Mouse (Mus musculus) limb, embryonic 11.5 days (tissue): ENCODE measurements around the gene Lrrc26. TPM values are rescaled to one million over a fixed set of nuclear protein-coding genes. Genes with fewer than 3 reads are reported as not detected.

Experiments used
- ATAC-seq: fragments of 200-750 bp; cut with Nextera tagmentation; 2 replicates; pipeline ENCODE4 v1.8.0; 2017; ENCODE audit warnings: low read depth; ENCODE audit not compliant: insufficient number of reproducible peaks, low FRiP score, low TSS enrichment
- DNase-seq: peaks from one replicate; pipeline ENCODE4 v3.0.0-alpha.2; 2015; ENCODE audit warnings: low spot score
- H3K27ac ChIP-seq: fragments of 300-500 bp; sonication (generic); replicated peaks from 2 replicates; pipeline ENCODE4 v1.5.1; 2014; ENCODE audit warnings: low read depth, mild to moderate bottlenecking, low read length
- H3K27me3 ChIP-seq: fragments of 300-500 bp; sonication (generic); 2 replicates; pipeline ENCODE4 v1.6.1; 2014; ENCODE audit warnings: mild to moderate bottlenecking, low read length, mixed read lengths; ENCODE audit not compliant: control insufficient read depth, insufficient read depth
- H3K36me3 ChIP-seq: fragments of 300-500 bp; sonication (generic); 2 replicates; pipeline ENCODE4 v1.6.1; 2014; ENCODE audit warnings: mild to moderate bottlenecking, low read length, moderate library complexity, mixed read lengths; ENCODE audit not compliant: control insufficient read depth, insufficient read depth
- H3K4me1 ChIP-seq: fragments of 300-500 bp; sonication (generic); 2 replicates; pipeline ENCODE4 v1.6.1; 2014; ENCODE audit warnings: low read length, mixed read lengths; ENCODE audit not compliant: control insufficient read depth, insufficient read depth
- H3K4me2 ChIP-seq: fragments of 300-500 bp; sonication (generic); 2 replicates; pipeline ENCODE4 v1.6.1; 2014; ENCODE audit warnings: low read depth, mild to moderate bottlenecking, moderate library complexity; ENCODE audit not compliant: severe bottlenecking
- H3K4me3 ChIP-seq: fragments of 300-500 bp; sonication (generic); 2 replicates; pipeline ENCODE4 v1.5.1; 2014; ENCODE audit warnings: low read depth, low read length
- H3K9ac ChIP-seq: fragments of 300-500 bp; sonication (generic); 2 replicates; pipeline ENCODE4 v1.6.1; 2014; ENCODE audit warnings: mild to moderate bottlenecking, low read length
- H3K9me3 ChIP-seq: fragments of 300-500 bp; sonication (generic); 2 replicates; pipeline ENCODE4 v1.6.1; 2016; ENCODE audit warnings: low read length; ENCODE audit not compliant: control insufficient read depth
- WGBS: fragments of 180-500 bp; shearing (Covaris S2); extraction: QIAGEN DNeasy Blood & Tissue Kit; methylation state at CpG from one replicate; pipeline ENCODE4 v1.1.7; 2014; 5-methylcytosine and 5-hydroxymethylcytosine counted together
- polyA plus RNA-seq: library from polyadenylated mRNA; unstranded; fragments of >200 nt; fragmentation: Nextera tagmentation; extraction: Ambion mirVana; gene quantifications from 2 replicates; pipeline ENCODE4 v1.2.1, GENCODE M21; 2014

Lrrc26 gene
- polyA plus RNA-seq, 1 experiment from 2014 or later = not detected

DNA sequence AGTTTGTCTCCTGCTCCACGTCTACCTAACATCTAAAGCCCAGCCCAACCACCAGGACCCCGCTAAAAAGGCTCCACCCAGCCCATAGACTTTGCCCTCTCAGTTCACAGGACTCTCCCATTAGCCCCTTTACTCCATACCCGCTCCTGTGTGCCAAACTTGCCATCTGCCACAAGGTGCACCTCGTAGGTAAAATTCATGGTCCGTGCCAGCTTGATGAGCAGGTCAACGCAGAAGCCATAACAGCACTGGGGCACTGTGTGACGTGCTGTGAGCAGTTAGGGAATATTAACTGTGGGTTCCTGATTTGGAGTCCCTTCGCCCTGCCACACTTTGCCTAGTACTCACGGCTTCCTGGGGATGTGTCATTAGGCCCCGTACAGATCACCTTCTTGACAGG, 8.3 kb downstream of the Lrrc26 start:
- no peak overlapping the region for H3K9ac ChIP-seq
- no peak for DNase-seq
- H3K9me3 ChIP-seq = no peaks in the 10 kb centered on the region
- ATAC-seq = no peak
- 86% methylated on average over 10 of the region's 10 CpGs for WGBS
- no peaks in the 10 kb centered on the region for H3K4me1 ChIP-seq
- H3K27ac ChIP-seq = no peak overlapping the region
- peaks cover 5% of the 10 kb centered on the region; the same call in 1 of the 2 replicates for H3K27me3 ChIP-seq
- H3K36me3 ChIP-seq = no peaks in the 10 kb centered on the region
- H3K4me2 ChIP-seq = no peak overlapping the region
- H3K4me3 ChIP-seq = no peak overlapping the region

DNA sequence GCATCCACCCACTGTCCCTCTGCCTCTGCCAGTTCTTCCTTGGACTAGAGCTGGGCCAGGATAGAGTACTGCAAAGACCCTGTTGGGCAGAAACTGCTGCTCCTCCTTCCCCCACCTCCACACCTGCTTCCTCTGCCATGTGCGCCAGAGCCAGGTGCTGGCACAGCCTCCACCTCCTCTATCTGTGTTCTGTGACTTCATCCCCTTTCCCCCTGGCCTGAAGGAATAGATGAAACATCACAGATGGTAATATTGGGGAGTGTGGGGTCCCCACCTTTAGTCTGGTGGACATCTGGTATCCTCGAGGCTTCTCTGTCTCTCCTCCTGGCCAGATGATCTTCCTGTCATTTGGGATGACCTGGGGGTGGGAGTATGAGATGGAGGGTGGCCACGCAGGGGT, 13.7 kb downstream of the Lrrc26 start:
- Histone ChIP-seq H3K27ac (no peak overlapping the region), H3K4me3 (no peak overlapping the region), H3K4me1 (no peaks in the 10 kb centered on the region), H3K27me3 (peaks cover 9% of the 10 kb centered on the region), H3K9me3 (no peaks in the 10 kb centered on the region), H3K36me3 (no peaks in the 10 kb centered on the region), H3K9ac (no peak overlapping the region), H3K4me2 (no peak overlapping the region)
- ATAC-seq (no peak), DNase-seq (no peak)
- 78% methylated on average over 3 of the region's 3 CpGs for WGBS

DNA sequence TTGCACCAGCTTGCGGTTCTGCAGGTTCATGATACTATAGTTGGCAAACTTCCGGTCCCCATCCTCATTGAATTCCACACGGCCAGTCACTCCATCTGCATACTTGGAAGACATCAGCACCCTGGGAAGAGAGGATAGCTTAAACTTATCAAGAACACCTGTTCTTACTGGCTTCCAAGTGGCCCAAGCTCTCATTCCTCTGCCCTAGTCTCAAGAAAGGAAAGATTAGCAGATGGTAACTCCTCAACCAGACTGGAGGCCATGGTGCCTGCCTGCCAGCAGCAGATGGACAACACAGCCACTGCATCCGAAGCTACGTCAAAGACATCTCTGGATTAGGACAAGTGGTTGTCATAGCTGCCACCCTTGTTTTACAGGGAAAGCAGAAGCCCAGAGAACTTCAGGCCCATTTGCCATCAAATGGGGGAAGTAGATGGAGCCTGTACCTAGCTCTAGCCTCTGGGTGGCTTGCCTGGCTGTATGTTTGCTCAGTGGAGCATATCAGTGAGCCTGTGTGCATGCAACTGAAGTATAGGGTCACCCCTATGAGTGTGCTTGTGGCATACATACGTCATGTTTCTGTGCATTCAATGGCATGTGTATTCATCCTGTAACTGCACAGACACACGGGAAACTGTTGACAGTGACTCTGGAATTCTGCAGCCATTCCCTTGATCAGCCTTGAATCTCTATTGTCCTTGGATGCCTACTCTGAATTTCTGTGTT, 14.4 kb downstream of the Lrrc26 start:
- DNase-seq = no peak
- peaks cover 9% of the 10 kb centered on the region for H3K27me3 ChIP-seq
- 0 out of 2 replicates have a peak overlapping the region, but pooled peaks have one; percentile 32 for H3K4me3 ChIP-seq
- no peak overlapping the region for H3K27ac ChIP-seq
- no peak for ATAC-seq
- 75% methylated on average over 7 of the region's 7 CpGs for WGBS
- no peaks in the 10 kb centered on the region for H3K4me1 ChIP-seq
- no peaks in the 10 kb centered on the region for H3K9me3 ChIP-seq
- H3K36me3 ChIP-seq = no peaks in the 10 kb centered on the region
- H3K9ac ChIP-seq = no peak overlapping the region
- H3K4me2 ChIP-seq = no peak overlapping the region; the same call in 1 of the 2 replicates

DNA sequence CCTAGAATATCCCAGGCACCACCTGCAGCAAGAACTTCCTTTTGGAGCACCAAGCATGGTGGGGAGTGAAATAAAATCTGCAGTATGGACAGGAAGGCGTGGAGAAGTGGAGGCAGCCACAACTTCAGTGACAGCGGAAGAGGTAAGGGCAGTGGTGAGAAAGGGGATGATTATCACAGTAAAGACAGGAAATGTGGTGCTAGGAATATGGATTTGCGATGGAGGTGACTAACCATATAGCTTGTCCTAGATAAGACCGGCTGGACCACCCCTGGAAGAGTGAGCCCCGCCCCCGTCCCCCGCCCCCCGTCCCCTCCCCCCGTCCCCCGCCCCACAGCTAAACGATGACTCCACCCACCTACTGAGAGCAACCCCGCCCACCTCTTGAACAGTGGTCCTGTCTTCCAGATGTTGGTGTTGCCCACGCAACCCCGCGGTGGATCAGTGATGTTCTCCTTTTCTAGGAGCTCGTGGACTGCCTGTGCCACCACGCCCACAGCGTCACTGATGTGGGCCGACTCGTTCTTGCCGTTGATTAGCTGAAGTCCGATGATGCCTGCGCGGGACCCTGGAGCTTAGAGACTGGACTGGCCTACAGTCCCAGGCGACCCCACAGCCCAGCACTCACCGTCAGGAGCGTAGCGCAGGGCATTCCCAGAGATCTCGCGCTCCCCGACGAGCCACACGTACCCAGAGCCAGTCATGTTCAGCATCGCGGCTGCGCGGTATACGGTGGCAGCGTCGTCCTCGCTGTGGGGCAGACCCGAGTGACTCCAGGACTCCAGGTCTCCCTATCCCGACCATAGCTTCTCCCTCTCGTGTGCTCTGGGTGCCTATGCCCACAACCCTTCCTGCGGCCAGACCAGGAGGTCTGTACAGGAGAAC, 15.2 kb downstream of the Lrrc26 start:
- peak; percentile 71 for DNase-seq
- Histone ChIP-seq H3K4me2 (peak overlapping the region; percentile 80), H3K4me3 (peak overlapping the region; percentile 32), H3K4me1 (no peaks in the 10 kb centered on the region), H3K9ac (peak overlapping the region; percentile 47; the same call in 1 of the 2 replicates), H3K9me3 (no peaks in the 10 kb centered on the region), H3K36me3 (no peaks in the 10 kb centered on the region), H3K27ac (no peak overlapping the region), H3K27me3 (peaks cover 11% of the 10 kb centered on the region)
- WGBS = 3% methylated on average over 41 of the region's 45 CpGs
- ATAC-seq = peak; percentile 65; the same call in 1 of the 2 replicates

DNA sequence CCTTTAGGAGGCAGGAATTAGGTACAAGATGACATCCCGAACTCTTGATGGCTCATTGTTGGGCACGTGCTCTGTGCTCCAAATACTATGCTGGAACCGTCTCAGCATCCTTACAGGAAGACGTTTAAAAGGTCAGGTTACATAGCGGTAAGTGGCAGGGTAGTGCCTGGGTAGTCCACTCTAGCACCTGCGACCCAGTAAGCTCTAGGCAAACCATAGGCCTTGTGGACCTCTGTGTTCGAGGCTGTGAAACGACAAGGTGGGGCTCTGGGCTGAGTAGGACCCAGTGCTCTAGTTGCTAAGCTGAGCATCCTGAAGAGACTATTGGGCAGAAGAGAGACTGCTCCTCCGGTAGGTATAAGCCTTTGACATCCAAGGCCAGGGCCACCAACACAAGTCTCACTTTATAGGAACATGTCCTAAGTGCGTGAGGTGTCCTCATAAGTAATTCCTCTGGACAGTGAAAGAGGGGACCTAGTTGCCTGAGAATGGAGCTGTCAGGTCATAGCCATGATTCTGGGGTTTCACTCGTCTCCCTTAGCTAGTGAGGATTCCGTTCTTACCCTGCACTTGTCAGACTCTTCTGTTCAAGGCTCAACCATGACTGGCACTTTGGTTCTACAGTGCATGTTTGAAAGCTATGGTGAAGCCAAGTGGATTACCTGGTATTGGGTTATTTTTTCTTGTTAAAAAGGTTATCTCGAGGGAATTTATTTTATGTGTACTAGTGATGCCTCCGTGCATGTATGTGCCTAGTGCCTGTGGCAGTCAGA, 16.1 kb downstream of the Lrrc26 start:
- ATAC-seq (no peak), DNase-seq (no peak)
- Histone ChIP-seq H3K4me1 (no peaks in the 10 kb centered on the region), H3K36me3 (no peaks in the 10 kb centered on the region), H3K27ac (no peak overlapping the region), H3K9ac (peak overlapping the region; percentile 47; the same call in 1 of the 2 replicates), H3K9me3 (no peaks in the 10 kb centered on the region), H3K27me3 (peaks cover 17% of the 10 kb centered on the region), H3K4me3 (peak overlapping the region; percentile 32), H3K4me2 (peak overlapping the region; percentile 80)
- WGBS = 46% methylated on average over 14 of the region's 14 CpGs

DNA sequence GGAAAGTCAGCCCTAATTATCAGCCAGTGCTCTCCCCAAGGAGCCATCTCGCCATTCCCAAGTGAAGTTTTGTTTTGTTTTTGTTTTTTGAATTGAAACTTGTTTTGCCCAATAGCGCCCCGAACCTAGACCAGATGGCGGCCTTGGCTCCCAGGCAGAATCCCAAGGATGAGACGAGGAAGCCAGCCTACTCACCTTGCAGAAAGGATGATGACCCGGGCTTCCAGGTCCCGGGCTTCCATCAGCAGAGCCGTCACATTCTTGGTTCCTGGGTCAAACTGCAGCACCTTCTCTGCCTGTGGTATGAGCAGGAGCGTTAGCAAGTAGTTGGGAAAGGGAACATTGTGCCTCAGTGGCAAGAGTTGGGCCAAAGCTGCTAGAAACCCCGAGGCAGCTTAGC, 20.5 kb downstream of the Lrrc26 start:
- no peaks in the 10 kb centered on the region for H3K36me3 ChIP-seq
- H3K9me3 ChIP-seq = no peaks in the 10 kb centered on the region
- ATAC-seq = no peak
- WGBS = 62% methylated on average over 10 of the region's 10 CpGs
- peaks cover 42% of the 10 kb centered on the region for H3K27me3 ChIP-seq
- H3K9ac ChIP-seq = no peak overlapping the region
- no peak overlapping the region for H3K4me2 ChIP-seq
- no peaks in the 10 kb centered on the region for H3K4me1 ChIP-seq
- H3K27ac ChIP-seq = no peak overlapping the region
- DNase-seq = no peak
- H3K4me3 ChIP-seq = no peak overlapping the region

DNA sequence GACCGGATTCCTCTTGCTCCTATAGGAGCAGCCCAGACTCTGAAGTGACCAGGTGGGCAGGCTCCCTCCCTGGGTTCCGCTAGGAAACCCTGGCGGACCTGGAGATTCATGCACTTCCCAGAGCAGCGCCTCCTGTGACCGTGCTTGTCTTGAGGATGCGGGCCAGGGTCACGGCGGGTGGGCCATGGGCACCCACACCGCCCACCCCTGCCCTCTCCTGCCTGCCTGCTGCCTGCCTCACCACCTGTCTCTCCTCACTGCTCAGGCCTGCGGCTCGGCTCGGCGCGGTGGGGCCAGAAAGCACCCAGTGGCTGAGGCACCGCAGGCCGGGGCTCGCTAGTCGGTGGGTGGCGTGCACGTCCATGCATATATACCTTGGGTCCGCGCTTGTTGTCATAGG, 21.3 kb downstream of the Lrrc26 start:
- Histone ChIP-seq H3K4me3 (no peak overlapping the region), H3K4me1 (no peaks in the 10 kb centered on the region), H3K4me2 (no peak overlapping the region), H3K9me3 (no peaks in the 10 kb centered on the region), H3K27ac (no peak overlapping the region), H3K36me3 (no peaks in the 10 kb centered on the region), H3K27me3 (peaks cover 34% of the 10 kb centered on the region), H3K9ac (no peak overlapping the region)
- whole genome bisulfite sequencing = 2% methylated on average over 22 of the region's 22 CpGs
- ATAC-seq = no peak
- no peak for DNase-seq

DNA sequence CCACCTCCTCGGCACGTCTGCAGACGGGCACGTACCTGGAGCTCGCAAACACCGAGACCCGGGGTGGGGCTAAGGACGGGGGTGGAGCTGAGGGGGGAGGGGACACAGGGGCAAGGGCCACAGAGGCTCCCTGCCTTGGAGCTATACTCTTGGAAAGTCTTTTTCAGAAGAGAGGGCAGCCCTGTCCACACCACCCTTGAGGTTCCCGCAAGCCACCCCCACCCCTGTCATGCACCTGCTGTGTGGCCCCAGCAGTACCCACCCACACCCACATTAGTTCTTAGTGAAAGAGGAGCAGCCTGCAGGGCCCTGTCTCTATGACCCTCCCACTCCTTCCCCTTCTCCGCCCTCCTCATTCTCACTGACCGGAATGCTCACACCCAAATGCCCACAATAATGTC, 21.8 kb downstream of the Lrrc26 start:
- Histone ChIP-seq H3K9ac (no peak overlapping the region), H3K4me1 (no peaks in the 10 kb centered on the region), H3K4me3 (no peak overlapping the region), H3K4me2 (no peak overlapping the region), H3K9me3 (no peaks in the 10 kb centered on the region), H3K27ac (no peak overlapping the region), H3K36me3 (no peaks in the 10 kb centered on the region), H3K27me3 (peaks cover 34% of the 10 kb centered on the region)
- DNase-seq (no peak), ATAC-seq (no peak)
- WGBS = 3% methylated on average over 11 of the region's 11 CpGs
